Mouse (Mus musculus): Measurements from ENCODE around the gene Rccd1.

- TF ChIP-seq CTCF (conservative IDR thresholded peaks at IDR 0.05; ENCODE audit: low read length): no peak
- TF ChIP-seq NANOG (IDR thresholded peaks at IDR 0.05; ENCODE audit: borderline replicate concordance, low read length): no peak
These were observed 42.6 kb downstream of the Rccd1 start for GRCm38 (mm10) chr7:80281646-80282045.

Data from E14TG2a.4 (cell line).